Mouse (Mus musculus): ENCODE data around the gene Spem2.

The Spem2 gene

GRCm38 (mm10) chr11:69835326-69835965 is 17.2 kb upstream of the Spem2 start:
- DNase-seq (ENCODE audit: low read depth, low spot score): no peak

GRCm38 (mm10) chr11:69834001-69834549 is 15.8 kb upstream of the Spem2 start:
- no peak for DNase-seq (ENCODE audit: low read depth, low spot score)

- DNase-seq (ENCODE audit: low read depth, low spot score): no peak
Measured at GRCm38 (mm10) chr11:69833554-69833953, 15.3 kb upstream of the Spem2 start.

GRCm38 (mm10) chr11:69828832-69829231 is 10.6 kb upstream of the Spem2 start:
- no peak for DNase-seq (ENCODE audit: low read depth, low spot score)

- no peak for DNase-seq (ENCODE audit: low read depth, low spot score)
Measured at GRCm38 (mm10) chr11:69823456-69823855, 5.2 kb upstream of the Spem2 start.

GRCm38 (mm10) chr11:69822080-69822479 is 3.8 kb upstream of the Spem2 start, which contains the start of gene Spem1:
TSS of gene Spem1 (minus strand) at chr11:69822180.
- DNase-seq (ENCODE audit: low read depth, low spot score): no peak

- no peak for DNase-seq (ENCODE audit: low read depth, low spot score)
Measured at GRCm38 (mm10) chr11:69818871-69819270, 606 bp upstream of the Spem2 start.

GRCm38 (mm10) chr11:69816520-69816919 is 1.7 kb downstream of the Spem2 start:
- no peak for DNase-seq (ENCODE audit: low read depth, low spot score)

GRCm38 (mm10) chr11:69815155-69815554 is 3.1 kb downstream of the Spem2 start, which contains the start of gene Gm39566:
TSS of gene Gm39566 (minus strand) at chr11:69815298.
- DNase-seq (ENCODE audit: low read depth, low spot score): no peak

GRCm38 (mm10) chr11:69810280-69810679 is 8.0 kb downstream of the Spem2 start:
- no peak for DNase-seq (ENCODE audit: low read depth, low spot score)

- DNase-seq (ENCODE audit: low read depth, low spot score): peak; percentile 71
Measured at GRCm38 (mm10) chr11:69807641-69808040, 10.6 kb downstream of the Spem2 start.

- DNase-seq (ENCODE audit: low read depth, low spot score): no peak
Measured at GRCm38 (mm10) chr11:69806378-69806777, 11.9 kb downstream of the Spem2 start.

GRCm38 (mm10) chr11:69804972-69805909 is 13.0 kb downstream of the Spem2 start, which contains the start of gene Tmem102:
TSS of gene Tmem102 (minus strand) at chr11:69805624.
- DNase-seq (ENCODE audit: low read depth, low spot score): no peak

GRCm38 (mm10) chr11:69804652-69804940 is 13.7 kb downstream of the Spem2 start:
- DNase-seq (ENCODE audit: low read depth, low spot score): no peak

GRCm38 (mm10) chr11:69803786-69804651 is 14.2 kb downstream of the Spem2 start:
- peak; percentile 33 for DNase-seq (ENCODE audit: low read depth, low spot score)

GRCm38 (mm10) chr11:69803328-69803727 is 14.9 kb downstream of the Spem2 start:
- DNase-seq (ENCODE audit: low read depth, low spot score): no peak

GRCm38 (mm10) chr11:69802648-69803105 is 15.6 kb downstream of the Spem2 start:
- no peak for DNase-seq (ENCODE audit: low read depth, low spot score)

GRCm38 (mm10) chr11:69801379-69801977 is 16.8 kb downstream of the Spem2 start, which contains the start of gene Fgf11:
TSS of gene Fgf11 (minus strand) at chr11:69801857.
- DNase-seq (ENCODE audit: low read depth, low spot score): no peak

- DNase-seq (ENCODE audit: low read depth, low spot score): no peak
Measured at GRCm38 (mm10) chr11:69800392-69801197, 17.7 kb downstream of the Spem2 start.

- DNase-seq (ENCODE audit: low read depth, low spot score): no peak
Measured at GRCm38 (mm10) chr11:69800138-69800391, 18.2 kb downstream of the Spem2 start.

All from 3T3-L1 (cell line).